Mouse (Mus musculus) hindbrain, embryonic 12.5 days (tissue): ENCODE measurements around the gene Smarca4. TPM values are rescaled to one million over a fixed set of nuclear protein-coding genes. Genes with fewer than 3 reads are reported as not detected.
"Not testable (repeated sequence)": the region's sequence is repeated elsewhere in the genome, so short reads cannot be mapped to it uniquely, and the experiment has no call there.

ENCODE experiments used
- ATAC-seq: fragments of 200-750 bp; cut with Nextera tagmentation; 2 replicates; pipeline ENCODE4 v1.8.0; 2017; ENCODE audit warnings: moderate TSS enrichment; ENCODE audit not compliant: low FRiP score
- H3K27ac ChIP-seq: fragments of 300-500 bp; sonication (generic); 2 replicates; pipeline ENCODE4 v1.5.1; 2016; ENCODE audit warnings: mild to moderate bottlenecking
- H3K27me3 ChIP-seq: fragments of 300-500 bp; sonication (generic); 2 replicates; pipeline ENCODE4 v1.6.1; 2016; ENCODE audit warnings: mild to moderate bottlenecking
- H3K36me3 ChIP-seq: fragments of 300-500 bp; sonication (generic); 2 replicates; pipeline ENCODE4 v1.6.1; 2016; ENCODE audit warnings: mild to moderate bottlenecking
- H3K4me1 ChIP-seq: fragments of 300-500 bp; sonication (generic); 2 replicates; pipeline ENCODE4 v1.6.1; 2016
- H3K4me2 ChIP-seq: fragments of 300-500 bp; sonication (generic); replicated peaks from 2 replicates; pipeline ENCODE4 v1.6.1; 2016; ENCODE audit warnings: mild to moderate bottlenecking
- H3K4me3 ChIP-seq: fragments of 300-500 bp; sonication (generic); 2 replicates; pipeline ENCODE4 v1.5.1; 2016; ENCODE audit warnings: mild to moderate bottlenecking
- H3K9ac ChIP-seq: fragments of 300-500 bp; sonication (generic); 2 replicates; pipeline ENCODE4 v1.6.1; 2016; ENCODE audit warnings: mild to moderate bottlenecking, moderate library complexity
- H3K9me3 ChIP-seq: fragments of 300-500 bp; sonication (generic); replicated peaks from 2 replicates; pipeline ENCODE4 v1.6.1; 2016; ENCODE audit warnings: mild to moderate bottlenecking
- WGBS: fragments of 180-500 bp; shearing (Covaris S2); methylation state at CpG from one replicate; pipeline ENCODE4 v1.1.7; 2016; 5-methylcytosine and 5-hydroxymethylcytosine counted together
- polyA plus RNA-seq: library from polyadenylated mRNA; unstranded; fragments of >200 nt; fragmentation: Nextera tagmentation; extraction: Ambion mirVana; gene quantifications from 2 replicates; pipeline ENCODE4 v1.2.1, GENCODE M21; 2016

Smarca4 gene
- polyA plus RNA-seq, 1 experiment from 2014 or later: 173 TPM

GRCm38 (mm10) chr9:21680448-21680847, 64.5 kb downstream of the Smarca4 start:
- no peaks in the 10 kb centered on the region for H3K4me1 ChIP-seq
- H3K36me3 ChIP-seq: peaks cover 93% of the 10 kb centered on the region
- 92% methylated on average over 4 of the region's 4 CpGs for WGBS
- H3K27ac ChIP-seq: no peak overlapping the region
- ATAC-seq: no peak
- H3K9ac ChIP-seq: no peak overlapping the region
- no peaks in the 10 kb centered on the region for H3K27me3 ChIP-seq
- H3K4me2 ChIP-seq: no peak overlapping the region
- H3K9me3 ChIP-seq: no peaks in the 10 kb centered on the region
- H3K4me3 ChIP-seq: no peak overlapping the region

DNA sequence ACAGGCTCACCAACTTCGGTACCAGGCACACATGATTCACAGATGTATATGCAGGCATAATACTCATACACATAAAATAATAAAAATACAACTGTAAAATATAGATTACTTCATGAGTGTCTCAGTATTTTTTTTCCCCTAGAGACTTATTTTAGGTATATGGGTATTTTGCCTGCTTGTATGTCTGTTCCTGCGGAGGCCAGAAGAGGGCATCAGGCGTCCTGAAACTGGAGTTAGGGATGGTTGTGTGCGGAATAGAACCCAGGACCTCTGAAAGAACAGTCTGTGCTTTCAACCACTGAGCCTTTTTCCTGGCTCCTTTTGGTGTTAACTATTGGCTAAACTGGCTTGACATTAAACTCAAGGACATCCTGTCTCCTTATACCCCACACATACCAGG, 66.9 kb downstream of the Smarca4 start:
- H3K4me2 ChIP-seq: no peak overlapping the region
- H3K9ac ChIP-seq: no peak overlapping the region
- peaks cover 93% of the 10 kb centered on the region for H3K36me3 ChIP-seq
- no peak overlapping the region for H3K27ac ChIP-seq
- no peaks in the 10 kb centered on the region for H3K9me3 ChIP-seq
- H3K4me3 ChIP-seq: no peak overlapping the region
- no peaks in the 10 kb centered on the region for H3K27me3 ChIP-seq
- WGBS: 86% methylated on average over 4 of the region's 4 CpGs
- no peaks in the 10 kb centered on the region for H3K4me1 ChIP-seq
- ATAC-seq: no peak

- H3K4me2 ChIP-seq: no peak overlapping the region
- no peak overlapping the region for H3K27ac ChIP-seq
- no peaks in the 10 kb centered on the region for H3K4me1 ChIP-seq
- no peak overlapping the region for H3K4me3 ChIP-seq
- no peaks in the 10 kb centered on the region for H3K9me3 ChIP-seq
- WGBS: 96% methylated on average over 3 of the region's 3 CpGs
- H3K9ac ChIP-seq: no peak overlapping the region
- H3K36me3 ChIP-seq: peaks cover 92% of the 10 kb centered on the region
- H3K27me3 ChIP-seq: no peaks in the 10 kb centered on the region
- no peak for ATAC-seq
Observed at GRCm38 (mm10) chr9:21683897-21684296, 67.9 kb downstream of the Smarca4 start.

- Histone ChIP-seq H3K27ac (no peak overlapping the region), H3K27me3 (no peaks in the 10 kb centered on the region), H3K36me3 (peaks cover 88% of the 10 kb centered on the region), H3K4me2 (no peak overlapping the region), H3K9me3 (no peaks in the 10 kb centered on the region), H3K9ac (no peak overlapping the region), H3K4me1 (no peaks in the 10 kb centered on the region), H3K4me3 (no peak overlapping the region)
- 89% methylated on average over 7 of the region's 7 CpGs for WGBS
- ATAC-seq: no peak
Observed at GRCm38 (mm10) chr9:21688554-21688953, 72.6 kb downstream of the Smarca4 start.

- WGBS: 85% methylated on average over 3 of the region's 3 CpGs
- Histone ChIP-seq H3K9me3 (no peaks in the 10 kb centered on the region), H3K36me3 (peaks cover 86% of the 10 kb centered on the region), H3K27ac (no peak overlapping the region), H3K4me3 (no peak overlapping the region), H3K4me2 (no peak overlapping the region), H3K4me1 (no peaks in the 10 kb centered on the region), H3K27me3 (no peaks in the 10 kb centered on the region), H3K9ac (no peak overlapping the region)
- ATAC-seq: no peak
Observed at GRCm38 (mm10) chr9:21690031-21690430, 74.1 kb downstream of the Smarca4 start.

DNA sequence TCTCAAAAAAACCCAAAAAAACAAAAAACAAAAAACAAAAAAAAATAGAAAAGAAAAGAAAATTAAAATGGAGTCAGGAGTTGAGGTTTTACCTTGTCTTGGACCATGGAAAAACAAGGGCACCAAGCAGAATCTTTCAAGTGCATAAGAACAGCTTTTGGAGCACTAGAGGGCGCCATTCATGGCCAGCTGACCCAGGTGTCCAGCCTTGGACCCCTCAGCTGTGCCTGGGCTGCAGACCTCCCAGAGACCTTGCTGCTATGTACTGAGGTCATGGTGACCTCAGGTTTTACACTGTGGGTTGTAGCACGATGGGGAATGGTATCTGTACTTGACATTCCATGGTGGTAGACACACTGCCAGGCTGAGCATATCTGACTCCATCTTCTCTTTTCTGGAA, 75.9 kb downstream of the Smarca4 start:
- Histone ChIP-seq H3K4me1 (no peaks in the 10 kb centered on the region), H3K27ac (no peak overlapping the region), H3K9ac (no peak overlapping the region), H3K4me3 (no peak overlapping the region), H3K9me3 (no peaks in the 10 kb centered on the region), H3K4me2 (no peak overlapping the region), H3K27me3 (no peaks in the 10 kb centered on the region), H3K36me3 (peaks cover 85% of the 10 kb centered on the region)
- no peak for ATAC-seq
- WGBS: 46% methylated on average over 2 of the region's 2 CpGs

GRCm38 (mm10) chr9:21692491-21692890, 76.5 kb downstream of the Smarca4 start:
- WGBS: 98% methylated on average over 4 of the region's 4 CpGs
- no peaks in the 10 kb centered on the region for H3K4me1 ChIP-seq
- H3K4me3 ChIP-seq: no peak overlapping the region
- H3K36me3 ChIP-seq: peaks cover 85% of the 10 kb centered on the region
- no peaks in the 10 kb centered on the region for H3K9me3 ChIP-seq
- H3K9ac ChIP-seq: no peak overlapping the region
- H3K27me3 ChIP-seq: no peaks in the 10 kb centered on the region
- no peak for ATAC-seq
- no peak overlapping the region for H3K27ac ChIP-seq
- no peak overlapping the region for H3K4me2 ChIP-seq

DNA sequence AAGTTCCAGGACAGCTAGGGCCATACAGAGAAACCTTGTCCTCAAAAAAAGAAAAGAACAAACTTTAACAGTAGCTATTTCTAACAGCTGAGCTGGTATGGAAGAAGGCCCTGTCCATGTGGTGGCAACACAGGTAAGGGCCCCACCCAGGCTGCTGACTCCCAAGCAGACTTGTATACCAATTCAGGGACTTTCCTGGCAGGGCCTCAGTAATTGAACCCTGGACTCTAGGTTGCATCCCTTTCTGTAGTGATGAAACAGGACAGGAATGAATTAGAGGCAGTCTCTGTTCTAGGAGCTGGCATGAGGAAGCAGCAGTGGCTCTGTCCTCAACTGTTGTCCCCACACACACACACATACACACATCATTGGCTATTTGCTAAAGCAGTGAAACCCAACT, 78.1 kb downstream of the Smarca4 start:
- no peak overlapping the region for H3K4me3 ChIP-seq
- H3K4me2 ChIP-seq: no peak overlapping the region
- H3K4me1 ChIP-seq: no peaks in the 10 kb centered on the region
- no peak overlapping the region for H3K9ac ChIP-seq
- no peak for ATAC-seq
- H3K27me3 ChIP-seq: no peaks in the 10 kb centered on the region
- H3K9me3 ChIP-seq: no peaks in the 10 kb centered on the region
- H3K36me3 ChIP-seq: peaks cover 81% of the 10 kb centered on the region
- H3K27ac ChIP-seq: no peak overlapping the region

DNA sequence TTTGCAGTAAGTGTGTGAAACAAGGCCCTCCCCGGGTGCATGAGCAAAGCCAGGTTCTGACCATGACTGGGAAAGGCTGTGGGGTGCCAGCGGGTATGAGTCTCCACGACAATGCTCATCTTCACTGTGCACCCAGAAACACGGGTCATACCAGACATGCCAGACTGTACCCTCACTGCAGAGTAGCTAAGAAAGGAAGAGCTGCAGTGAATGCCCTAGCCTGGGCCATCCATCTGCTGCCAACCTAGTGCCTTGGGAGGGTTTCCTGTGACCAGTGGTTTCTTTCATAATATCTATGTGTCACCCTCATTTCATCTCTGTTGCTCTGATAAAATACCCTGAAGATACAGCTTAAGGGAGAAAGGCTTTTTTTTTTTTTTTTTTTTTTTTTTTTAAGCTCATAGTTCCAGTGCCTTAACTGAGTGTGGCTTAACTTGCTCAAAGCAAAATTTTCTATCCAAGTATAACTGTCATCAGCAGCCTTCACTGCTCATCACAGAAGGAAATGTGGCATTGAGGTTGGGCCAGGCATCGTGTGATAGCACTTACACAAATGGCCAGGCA, 79.3 kb downstream of the Smarca4 start:
- no peaks in the 10 kb centered on the region for H3K27me3 ChIP-seq
- 94% methylated on average over 5 of the region's 5 CpGs for WGBS
- H3K9me3 ChIP-seq: no peaks in the 10 kb centered on the region
- H3K9ac ChIP-seq: no peak overlapping the region
- H3K27ac ChIP-seq: no peak overlapping the region
- no peaks in the 10 kb centered on the region for H3K4me1 ChIP-seq
- no peak overlapping the region for H3K4me3 ChIP-seq
- no peak overlapping the region for H3K4me2 ChIP-seq
- peaks cover 83% of the 10 kb centered on the region for H3K36me3 ChIP-seq
- ATAC-seq: no peak

DNA sequence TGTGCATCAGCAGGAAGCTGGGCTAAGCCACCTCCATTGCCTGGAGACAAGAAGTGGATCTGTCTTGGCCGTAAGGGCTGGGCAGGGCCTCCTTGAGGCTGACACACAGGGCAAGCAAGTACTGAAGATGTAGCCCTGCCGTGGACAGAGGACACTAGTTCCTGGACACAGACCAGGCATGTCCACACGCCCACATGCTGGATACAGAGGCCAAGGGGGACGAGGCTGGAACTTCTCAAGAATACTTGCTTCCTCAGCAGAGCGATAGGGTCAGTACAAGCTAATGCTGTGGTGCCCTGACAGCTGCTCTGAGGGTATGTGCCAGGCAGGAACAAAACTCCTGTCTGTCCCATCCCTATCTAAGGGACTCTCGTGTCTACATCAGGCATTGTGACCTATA, 81.2 kb downstream of the Smarca4 start:
- no peak for ATAC-seq
- Histone ChIP-seq H3K27ac (no peak overlapping the region), H3K9me3 (no peaks in the 10 kb centered on the region), H3K27me3 (no peaks in the 10 kb centered on the region), H3K4me3 (no peak overlapping the region), H3K4me1 (no peaks in the 10 kb centered on the region), H3K4me2 (no peak overlapping the region), H3K9ac (no peak overlapping the region), H3K36me3 (peaks cover 90% of the 10 kb centered on the region)
- WGBS: 90% methylated on average over 6 of the region's 6 CpGs

DNA sequence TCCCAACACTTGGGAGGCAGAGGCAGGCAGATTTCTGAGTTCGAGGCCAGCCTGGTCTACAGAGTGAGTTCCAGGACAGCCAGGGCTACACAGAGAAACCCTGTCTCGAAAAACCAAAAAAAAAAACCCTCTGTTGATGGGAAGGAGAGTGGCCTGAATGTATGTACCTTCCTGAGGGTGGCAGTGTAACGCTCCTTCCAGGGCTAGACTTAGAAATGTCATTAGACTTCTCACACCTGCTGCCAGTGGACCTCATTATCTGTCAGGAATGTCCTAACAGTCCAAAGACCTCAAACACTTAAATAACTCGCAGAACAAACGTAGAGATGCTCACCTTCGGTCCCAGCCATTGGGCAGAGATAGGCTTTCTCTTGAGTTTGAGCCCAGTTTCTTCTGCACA, 83.3 kb downstream of the Smarca4 start:
- peaks cover 91% of the 10 kb centered on the region for H3K36me3 ChIP-seq

DNA sequence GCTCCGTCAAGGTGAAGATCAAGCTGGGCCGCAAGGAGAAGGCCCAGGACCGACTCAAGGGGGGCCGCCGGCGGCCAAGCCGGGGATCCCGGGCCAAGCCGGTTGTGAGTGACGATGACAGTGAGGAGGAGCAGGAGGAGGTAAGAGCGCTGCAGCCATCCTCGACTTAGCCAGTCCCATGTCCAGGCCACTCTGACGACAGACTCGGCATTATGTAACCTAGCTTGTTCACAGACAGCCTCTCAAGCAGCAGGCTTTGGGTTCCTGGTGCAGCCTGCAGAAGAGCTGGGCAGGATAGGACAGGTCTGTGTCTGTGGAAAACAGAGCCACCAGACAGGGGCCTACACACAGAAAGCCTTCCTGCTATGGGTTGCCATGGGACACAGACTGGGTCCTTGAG, 85.1 kb downstream of the Smarca4 start:
- Histone ChIP-seq H3K9me3 (no peaks in the 10 kb centered on the region), H3K27me3 (no peaks in the 10 kb centered on the region), H3K9ac (no peak overlapping the region), H3K4me2 (no peak overlapping the region), H3K4me3 (no peak overlapping the region), H3K4me1 (no peaks in the 10 kb centered on the region), H3K36me3 (peaks cover 93% of the 10 kb centered on the region), H3K27ac (no peak overlapping the region)
- WGBS: 94% methylated on average over 14 of the region's 14 CpGs
- ATAC-seq: no peak

More for the DNA sequence above, 83.3 kb downstream of the Smarca4 start:
- not testable (repeated sequence) for H3K4me1 ChIP-seq, H3K27ac ChIP-seq, H3K27me3 ChIP-seq, H3K9ac ChIP-seq, ATAC-seq, H3K4me3 ChIP-seq, H3K9me3 ChIP-seq, H3K4me2 ChIP-seq
- 92% methylated on average over 6 of the region's 6 CpGs for WGBS

DNA sequence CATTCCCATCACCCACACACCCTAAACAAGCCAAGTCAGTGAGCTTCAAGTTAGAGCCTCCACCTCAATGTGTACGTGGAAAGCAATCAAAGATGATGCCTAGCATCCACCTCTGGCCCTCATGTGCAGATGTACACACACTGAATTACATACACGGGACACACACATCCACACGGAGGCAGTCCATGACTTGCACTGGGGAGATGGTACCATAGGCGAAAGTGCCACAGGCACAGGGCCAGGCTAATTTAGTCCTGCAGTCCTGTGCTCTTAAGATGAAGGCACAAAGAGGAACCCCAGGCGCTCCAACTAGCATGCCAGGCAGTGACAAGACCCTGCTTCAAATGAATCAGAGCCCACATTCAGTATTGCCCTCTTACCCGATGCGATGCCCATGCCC, 87.5 kb downstream of the Smarca4 start:
- Histone ChIP-seq H3K27ac (no peak overlapping the region), H3K36me3 (peaks cover 96% of the 10 kb centered on the region), H3K4me1 (no peaks in the 10 kb centered on the region), H3K4me2 (no peak overlapping the region), H3K9ac (no peak overlapping the region), H3K9me3 (no peaks in the 10 kb centered on the region; the same call in 1 of the 2 replicates), H3K27me3 (no peaks in the 10 kb centered on the region), H3K4me3 (no peak overlapping the region)
- ATAC-seq: no peak
- 95% methylated on average over 7 of the region's 7 CpGs for WGBS
